Mouse (Mus musculus) limb, embryonic 13.5 days (tissue): ENCODE results near the gene Cfap126. TPM values are rescaled to one million over a fixed set of nuclear protein-coding genes. Genes with fewer than 3 reads are reported as not detected.
"Not testable (repeated sequence)": the region's sequence is repeated elsewhere in the genome, so short reads cannot be mapped to it uniquely, and the experiment has no call there.

ENCODE experiments used
- ATAC-seq: fragments of 200-750 bp; cut with Nextera tagmentation; 2 replicates; pipeline ENCODE4 v1.8.0; 2017; ENCODE audit warnings: low read depth, moderate number of reproducible peaks, moderate TSS enrichment; ENCODE audit not compliant: low FRiP score
- H3K27ac ChIP-seq: fragments of 300-500 bp; sonication (generic); 2 replicates; pipeline ENCODE4 v1.5.1; 2015; ENCODE audit warnings: inconsistent platforms, mild to moderate bottlenecking, moderate library complexity
- H3K27me3 ChIP-seq: fragments of 300-500 bp; sonication (generic); 2 replicates; pipeline ENCODE4 v1.6.1; 2015; ENCODE audit warnings: mild to moderate bottlenecking, inconsistent platforms
- H3K36me3 ChIP-seq: fragments of 300-500 bp; sonication (generic); 2 replicates; pipeline ENCODE4 v1.6.1; 2015; ENCODE audit warnings: inconsistent platforms, mild to moderate bottlenecking, moderate library complexity
- H3K4me1 ChIP-seq: fragments of 300-500 bp; sonication (generic); 2 replicates; pipeline ENCODE4 v1.6.1; 2015; ENCODE audit warnings: inconsistent platforms
- H3K4me2 ChIP-seq: fragments of 300-500 bp; sonication (generic); replicated peaks from 2 replicates; pipeline ENCODE4 v1.6.1; 2015; ENCODE audit warnings: inconsistent platforms, mild to moderate bottlenecking, moderate library complexity
- H3K4me3 ChIP-seq: fragments of 300-500 bp; sonication (generic); 2 replicates; pipeline ENCODE4 v1.5.1; 2015; ENCODE audit warnings: moderate library complexity, mild to moderate bottlenecking, inconsistent platforms
- H3K9ac ChIP-seq: fragments of 300-500 bp; sonication (generic); 2 replicates; pipeline ENCODE4 v1.6.1; 2015; ENCODE audit warnings: mild to moderate bottlenecking, inconsistent platforms
- H3K9me3 ChIP-seq: fragments of 300-500 bp; sonication (generic); 2 replicates; pipeline ENCODE4 v1.6.1; 2016; ENCODE audit warnings: inconsistent platforms
- WGBS: fragments of 180-500 bp; shearing (Covaris S2); methylation state at CpG from one replicate; pipeline ENCODE4 v1.1.7; 2015; 5-methylcytosine and 5-hydroxymethylcytosine counted together
- polyA plus RNA-seq: library from polyadenylated mRNA; unstranded; fragments of >200 nt; fragmentation: Nextera tagmentation; extraction: Ambion mirVana; gene quantifications from 2 replicates; pipeline ENCODE4 v1.2.1, GENCODE M21; 2015

Cfap126 gene
- polyA plus RNA-seq: 0.86 and 1.5 TPM in 2 replicates

DNA sequence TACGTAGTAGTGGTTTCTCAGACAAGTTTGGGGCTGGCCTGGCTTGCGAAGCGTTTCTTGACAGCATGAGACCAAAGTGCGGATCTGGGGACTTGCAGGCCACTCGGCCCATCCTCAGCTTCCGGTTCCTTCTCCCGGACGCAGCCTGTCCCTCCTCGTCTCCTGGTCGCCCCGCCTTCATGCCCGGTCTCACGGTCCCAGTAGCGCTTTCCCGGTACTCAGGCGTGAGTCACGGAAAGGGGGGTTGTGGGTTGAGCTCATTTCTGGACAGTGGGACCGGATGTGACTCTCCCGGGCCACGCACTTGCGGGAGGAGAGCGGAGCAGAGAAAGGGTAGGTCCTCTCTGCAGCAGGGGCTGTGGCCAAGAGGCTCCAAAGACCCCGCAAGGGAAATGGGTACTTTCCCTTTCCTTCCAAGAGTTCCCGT is at the start of gene Cfap126:
TSS of gene Cfap126 (plus strand) at position 46 of the 427 bp plus-strand sequence.
- peak within 1 kb of the TSS; percentile 77 for H3K9ac ChIP-seq
- H3K27me3 ChIP-seq: no peaks in the 10 kb centered on the region
- ATAC-seq: no peak
- H3K4me1 ChIP-seq: peaks cover 9% of the 10 kb centered on the region
- 1% methylated on average over 24 of the region's 24 CpGs for WGBS
- H3K27ac ChIP-seq: peak within 1 kb of the TSS; percentile 56; the same call in 1 of the 2 replicates
- no peaks in the 10 kb centered on the region for H3K36me3 ChIP-seq
- peak within 1 kb of the TSS; percentile 69 for H3K4me2 ChIP-seq
- peak within 1 kb of the TSS; percentile 52 for H3K4me3 ChIP-seq
- H3K9me3 ChIP-seq: no peaks in the 10 kb centered on the region

DNA sequence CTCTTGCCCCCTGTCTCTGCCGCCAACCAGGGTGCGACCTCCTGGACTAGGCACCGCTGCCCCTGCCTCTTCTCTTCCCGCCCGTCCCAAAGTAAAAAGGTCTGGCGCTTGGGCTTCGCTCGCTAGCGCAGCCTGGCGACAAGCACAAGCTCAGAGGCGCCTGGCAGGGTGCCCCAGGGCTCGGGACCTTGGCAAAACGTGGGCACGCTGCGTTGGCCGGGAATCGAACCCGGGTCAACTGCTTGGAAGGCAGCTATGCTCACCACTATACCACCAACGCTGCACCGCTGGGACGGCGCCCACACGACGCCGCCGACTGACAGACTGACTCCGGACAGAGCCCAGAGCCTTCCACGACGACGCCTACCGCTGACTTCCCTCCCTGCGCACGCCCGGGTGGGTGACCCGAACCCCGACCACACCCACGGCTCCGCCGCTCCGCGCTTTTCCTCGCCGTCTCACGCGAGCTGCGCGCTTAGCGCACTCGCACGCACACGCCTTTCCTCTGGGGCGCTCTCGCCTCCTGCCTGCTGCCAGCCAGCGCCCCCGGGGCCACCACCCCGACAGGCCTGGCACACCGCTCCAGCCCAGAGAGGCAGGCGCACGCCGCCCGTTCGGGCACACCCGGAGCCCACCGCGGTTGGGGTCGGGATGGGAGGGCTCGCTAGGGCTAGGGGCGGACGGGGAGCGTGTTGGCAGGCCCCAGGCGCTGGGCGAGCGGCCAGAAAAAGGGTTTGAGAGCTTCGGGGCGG is 49.1 kb upstream of the Cfap126 start, which contains the start of gene Fcgr3:
TSS of gene Fcgr3 (minus strand) at position 445 of the 752 bp plus-strand sequence.
- not testable (repeated sequence) for H3K9me3 ChIP-seq, H3K36me3 ChIP-seq, H3K27ac ChIP-seq, H3K4me1 ChIP-seq
- WGBS: 1% methylated on average over 44 of the region's 75 CpGs
- Histone ChIP-seq H3K9ac (peak within 1 kb of the TSS; percentile 21; the same call in 1 of the 2 replicates), H3K4me2 (peak within 1 kb of the TSS; percentile 57), H3K4me3 (peak within 1 kb of the TSS; percentile 42), H3K27me3 (peaks cover 56% of the 10 kb centered on the region)
- ATAC-seq: peak; percentile 45

DNA sequence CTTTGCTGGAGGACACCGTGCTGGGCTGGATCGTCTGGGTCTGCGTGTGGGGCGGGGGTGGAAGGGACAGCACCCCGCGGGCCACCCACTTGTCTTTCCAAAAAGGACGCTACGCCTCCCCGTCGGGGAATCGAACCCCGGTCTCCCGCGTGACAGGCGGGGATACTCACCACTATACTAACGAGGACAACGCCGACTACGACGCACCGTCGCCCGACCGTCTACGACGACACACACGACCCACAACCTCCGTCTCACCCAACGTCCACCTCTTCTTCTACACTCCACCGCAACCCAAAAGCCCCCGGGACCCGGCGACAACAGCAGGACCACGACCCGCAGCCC is 48.5 kb upstream of the Cfap126 start:
- H3K4me3 ChIP-seq: peak overlapping the region; percentile 39
- not testable (repeated sequence) for H3K27ac ChIP-seq, H3K4me1 ChIP-seq, H3K9me3 ChIP-seq, H3K9ac ChIP-seq, H3K36me3 ChIP-seq
- peaks cover 60% of the 10 kb centered on the region for H3K27me3 ChIP-seq
- peak overlapping the region; percentile 57 for H3K4me2 ChIP-seq
- under 1% methylated on average over 26 of the region's 35 CpGs for WGBS
- ATAC-seq: peak; percentile 26

DNA sequence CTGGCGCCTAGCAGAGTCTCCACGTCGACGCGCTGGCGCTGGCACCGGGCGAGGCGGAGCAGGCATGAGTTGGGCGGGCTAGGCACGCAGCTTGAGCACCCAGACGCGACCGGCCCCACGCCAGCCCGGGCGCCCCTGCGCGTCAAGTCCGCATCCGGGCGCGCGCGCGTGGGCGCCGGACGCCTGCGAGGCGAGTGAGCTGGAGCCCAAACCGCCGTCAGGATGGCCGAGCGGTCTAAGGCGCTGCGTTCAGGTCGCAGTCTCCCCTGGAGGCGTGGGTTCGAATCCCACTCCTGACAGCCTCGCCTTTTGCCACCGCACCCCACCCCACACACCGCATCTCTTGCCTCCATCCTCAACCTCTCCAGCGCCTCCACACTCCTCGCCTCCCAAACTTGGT is 48.0 kb upstream of the Cfap126 start:
- not testable (repeated sequence) for H3K27ac ChIP-seq, H3K9ac ChIP-seq, H3K36me3 ChIP-seq, H3K4me1 ChIP-seq, H3K9me3 ChIP-seq
- Histone ChIP-seq H3K4me2 (peak overlapping the region; percentile 52), H3K27me3 (peaks cover 58% of the 10 kb centered on the region), H3K4me3 (peak overlapping the region; percentile 37)
- ATAC-seq: peak; percentile 9; the same call in 1 of the 2 replicates
- WGBS: 5% methylated on average over 31 of the region's 45 CpGs

DNA sequence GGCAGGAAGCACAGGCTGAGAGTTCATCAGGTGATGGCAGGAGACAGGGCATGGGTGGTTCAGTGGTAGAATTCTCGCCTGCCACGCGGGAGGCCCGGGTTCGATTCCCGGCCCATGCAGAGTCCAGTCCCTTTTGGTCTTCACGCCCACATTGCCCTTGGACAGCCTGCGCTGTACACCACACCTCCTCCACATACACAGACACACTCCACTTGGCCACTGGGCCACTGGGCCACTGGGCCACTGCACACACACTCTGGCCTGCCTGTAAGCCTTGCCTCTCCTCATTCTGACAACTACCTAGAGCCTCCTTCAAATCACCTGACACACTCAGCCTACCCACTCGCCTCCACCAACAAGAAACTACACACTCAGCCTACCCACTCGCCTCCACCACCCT is 47.1 kb upstream of the Cfap126 start:
- not testable (repeated sequence) for H3K27ac ChIP-seq, H3K4me3 ChIP-seq, H3K9me3 ChIP-seq, H3K4me2 ChIP-seq, H3K36me3 ChIP-seq, H3K9ac ChIP-seq, H3K4me1 ChIP-seq
- H3K27me3 ChIP-seq: peaks cover 58% of the 10 kb centered on the region
- WGBS: 23% methylated on average over 3 of the region's 10 CpGs
- peak; percentile 7; the same call in 1 of the 2 replicates for ATAC-seq

DNA sequence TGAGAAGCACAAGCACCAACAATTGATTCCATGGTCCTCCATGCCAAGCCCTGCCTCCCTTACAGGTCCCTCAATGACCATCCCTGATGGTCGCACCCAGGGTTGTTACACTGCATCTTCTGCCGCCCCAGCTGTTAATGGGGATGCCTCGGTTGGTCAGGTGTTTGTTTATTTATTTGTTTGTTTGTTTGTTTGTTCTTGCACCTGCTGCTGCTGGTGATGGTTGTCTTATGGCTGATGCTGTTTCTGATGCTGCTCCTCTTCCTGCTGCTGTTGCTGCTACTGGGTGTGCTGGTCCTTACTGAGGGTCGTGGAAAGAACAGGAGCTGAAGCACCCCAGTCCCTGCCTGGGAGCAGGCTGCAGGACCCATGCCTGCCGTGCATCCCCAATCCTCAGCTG is 45.8 kb upstream of the Cfap126 start:
- ATAC-seq, H3K9me3 ChIP-seq, H3K4me1 ChIP-seq, H3K27ac ChIP-seq, H3K36me3 ChIP-seq, H3K9ac ChIP-seq, H3K4me3 ChIP-seq, H3K4me2 ChIP-seq: not testable (repeated sequence)
- WGBS: 43% methylated on average over 5 of the region's 5 CpGs
- peaks cover 50% of the 10 kb centered on the region for H3K27me3 ChIP-seq

DNA sequence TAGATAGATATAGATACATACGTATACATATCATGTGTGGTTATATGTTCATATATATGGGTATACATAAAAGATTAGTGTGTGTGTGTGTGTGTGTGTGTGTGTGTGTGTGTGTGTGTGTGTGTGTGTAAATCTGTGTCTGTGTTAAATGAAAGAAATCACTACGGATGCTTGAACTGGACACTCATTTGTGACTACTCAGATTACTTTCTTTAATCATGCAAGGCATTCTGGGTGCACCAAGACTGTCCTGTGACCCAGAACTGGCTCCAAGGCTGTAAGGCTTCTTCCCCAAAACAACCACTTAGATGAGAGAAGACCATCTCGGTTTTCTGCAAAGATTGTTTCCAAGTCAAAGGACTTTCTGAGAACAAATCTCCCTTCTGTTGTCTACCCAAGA is 44.2 kb upstream of the Cfap126 start:
- ATAC-seq: not testable (repeated sequence)

DNA sequence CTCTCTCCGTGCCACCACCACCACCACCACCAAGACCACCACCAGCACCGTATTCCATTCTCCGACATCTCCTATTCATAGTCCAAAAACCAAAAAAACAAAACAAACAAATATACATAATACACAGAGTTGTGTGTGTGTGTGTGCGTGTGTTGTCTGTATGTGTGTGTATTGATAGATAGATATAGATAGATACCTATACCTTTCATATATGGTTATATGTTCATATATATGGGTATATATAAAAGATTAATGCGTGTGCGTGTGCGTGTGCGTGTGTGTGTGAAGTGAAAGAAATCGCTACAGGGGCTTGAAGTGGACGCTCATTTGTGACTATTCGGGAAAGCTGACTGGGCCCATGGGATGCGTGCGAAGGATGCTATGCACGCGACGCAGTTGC is 42.8 kb upstream of the Cfap126 start:
- not testable (repeated sequence) for H3K36me3 ChIP-seq, H3K4me2 ChIP-seq, H3K4me1 ChIP-seq, H3K9ac ChIP-seq, ATAC-seq, H3K9me3 ChIP-seq, H3K27ac ChIP-seq
- 17% methylated on average over 16 of the region's 16 CpGs for WGBS
- H3K4me3 ChIP-seq: peak overlapping the region; percentile 20; the same call in 1 of the 2 replicates
- H3K27me3 ChIP-seq: peaks cover 38% of the 10 kb centered on the region

More for the DNA sequence above, 44.2 kb upstream of the Cfap126 start:
- not testable (repeated sequence) for H3K4me1 ChIP-seq, H3K4me2 ChIP-seq, H3K36me3 ChIP-seq, H3K9ac ChIP-seq, H3K9me3 ChIP-seq, H3K27ac ChIP-seq, H3K4me3 ChIP-seq
- peaks cover 46% of the 10 kb centered on the region for H3K27me3 ChIP-seq
- 64% methylated on average over 3 of the region's 3 CpGs for WGBS

DNA sequence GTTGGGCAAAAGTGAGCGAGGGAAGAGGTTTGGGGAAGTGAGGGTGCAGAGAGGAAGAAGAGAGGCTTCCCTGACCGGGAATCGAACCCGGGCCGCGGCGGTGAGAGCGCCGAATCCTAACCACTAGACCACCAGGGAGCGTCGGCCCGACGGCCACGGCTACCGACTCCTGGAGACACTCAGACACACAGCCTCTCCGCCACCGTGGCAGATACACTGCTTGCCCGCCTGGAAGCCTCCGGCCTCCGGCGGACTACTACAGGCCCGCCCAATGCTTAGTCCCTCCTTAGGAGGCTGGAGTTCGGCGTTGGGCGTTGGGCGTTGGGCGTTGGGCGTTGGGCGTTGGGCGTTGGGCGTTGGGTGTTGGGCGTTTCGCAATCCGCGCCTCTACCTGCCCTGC is 42.0 kb upstream of the Cfap126 start:
- not testable (repeated sequence) for H3K4me3 ChIP-seq, H3K4me1 ChIP-seq, H3K27ac ChIP-seq, H3K9me3 ChIP-seq, H3K36me3 ChIP-seq, H3K9ac ChIP-seq
- WGBS: no CpG with 5 or more reads among the region's 35 CpGs
- ATAC-seq: peak; percentile 18
- peak overlapping the region; percentile 25; the same call in 1 of the 2 replicates for H3K4me2 ChIP-seq
- H3K27me3 ChIP-seq: peaks cover 34% of the 10 kb centered on the region

DNA sequence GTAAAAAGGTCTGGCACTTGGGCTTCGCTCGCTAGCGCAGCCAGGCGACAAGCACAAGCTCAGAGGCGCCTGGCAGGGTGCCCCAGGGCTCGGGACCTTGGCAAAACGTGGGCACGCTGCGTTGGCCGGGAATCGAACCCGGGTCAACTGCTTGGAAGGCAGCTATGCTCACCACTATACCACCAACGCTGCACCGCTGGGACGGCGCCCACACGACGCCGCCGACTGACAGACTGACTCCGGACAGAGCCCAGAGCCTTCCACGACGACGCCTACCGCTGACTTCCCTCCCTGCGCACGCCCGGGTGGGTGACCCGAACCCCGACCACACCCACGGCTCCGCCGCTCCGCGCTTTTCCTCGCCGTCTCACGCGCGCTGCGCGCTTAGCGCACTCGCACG is 41.5 kb upstream of the Cfap126 start:
- H3K4me1 ChIP-seq, H3K9ac ChIP-seq, H3K9me3 ChIP-seq, H3K4me3 ChIP-seq, H3K36me3 ChIP-seq, H3K27ac ChIP-seq, H3K4me2 ChIP-seq: not testable (repeated sequence)
- ATAC-seq: peak; percentile 10
- WGBS: no CpG with 5 or more reads among the region's 45 CpGs
- H3K27me3 ChIP-seq: peaks cover 37% of the 10 kb centered on the region

DNA sequence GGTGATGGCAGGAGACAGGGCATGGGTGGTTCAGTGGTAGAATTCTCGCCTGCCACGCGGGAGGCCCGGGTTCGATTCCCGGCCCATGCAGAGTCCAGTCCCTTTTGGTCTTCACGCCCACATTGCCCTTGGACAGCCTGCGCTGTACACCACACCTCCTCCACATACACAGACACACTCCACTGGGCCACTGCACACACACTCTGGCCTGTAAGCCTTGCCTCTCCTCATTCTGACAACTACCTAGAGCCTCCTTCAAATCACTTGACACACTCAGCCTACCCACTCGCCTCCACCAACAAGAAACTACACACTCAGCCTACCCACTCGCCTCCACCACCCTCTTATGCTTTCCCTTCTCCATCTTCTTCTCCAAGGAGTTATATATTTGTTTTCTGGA is 39.4 kb upstream of the Cfap126 start:
- not testable (repeated sequence) for H3K4me2 ChIP-seq, H3K9me3 ChIP-seq, H3K27ac ChIP-seq, H3K4me1 ChIP-seq, H3K9ac ChIP-seq, H3K4me3 ChIP-seq, H3K36me3 ChIP-seq, ATAC-seq
- 29% methylated on average over 6 of the region's 10 CpGs for WGBS
- H3K27me3 ChIP-seq: peaks cover 46% of the 10 kb centered on the region

DNA sequence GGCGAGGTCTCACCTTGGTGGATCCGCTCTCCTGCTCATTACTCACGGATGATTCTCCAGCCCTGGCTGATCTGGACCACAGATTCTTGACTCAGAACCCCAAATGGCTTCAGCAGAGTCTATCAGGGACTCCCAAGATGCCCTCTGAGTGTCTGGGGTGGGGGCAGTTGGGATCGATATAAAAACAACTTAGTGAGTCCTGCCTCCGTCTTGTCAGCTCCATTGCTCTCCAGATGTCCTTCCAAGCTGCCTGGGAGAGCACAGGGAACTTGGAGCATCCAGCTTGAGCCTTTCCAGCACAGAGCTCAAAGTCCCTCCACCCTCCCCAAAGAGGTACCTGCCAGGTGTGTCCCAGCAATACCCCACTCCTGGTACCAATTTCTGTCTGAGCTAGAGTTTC is 37.5 kb upstream of the Cfap126 start:
- not testable (repeated sequence) for H3K9me3 ChIP-seq, ATAC-seq, H3K9ac ChIP-seq, H3K36me3 ChIP-seq, H3K27ac ChIP-seq, H3K4me1 ChIP-seq, H3K4me2 ChIP-seq, H3K4me3 ChIP-seq
- WGBS: 63% methylated on average over 5 of the region's 5 CpGs
- peaks cover 33% of the 10 kb centered on the region for H3K27me3 ChIP-seq

DNA sequence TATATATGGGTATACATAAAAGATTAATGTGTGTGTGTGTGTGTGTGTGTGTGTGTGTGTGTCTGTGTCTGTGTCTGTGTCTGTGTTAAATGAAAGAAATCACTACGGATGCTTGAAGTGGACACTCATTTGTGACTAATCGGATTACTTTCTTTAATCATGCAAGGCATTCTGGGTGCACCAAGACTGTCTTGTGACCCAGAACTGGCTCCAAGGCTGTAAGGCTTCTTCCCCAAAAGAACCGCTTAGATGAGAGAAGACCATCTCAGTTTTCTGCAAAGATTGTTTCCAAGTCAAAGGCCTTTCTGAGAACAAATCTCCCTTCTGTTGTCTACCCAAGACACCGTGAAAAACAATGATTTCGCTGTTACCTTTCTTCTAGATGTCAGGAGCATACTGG is 36.5 kb upstream of the Cfap126 start:
- not testable (repeated sequence) for H3K4me2 ChIP-seq, H3K9me3 ChIP-seq, H3K9ac ChIP-seq, H3K4me1 ChIP-seq, H3K27ac ChIP-seq, ATAC-seq, H3K36me3 ChIP-seq
- WGBS: 40% methylated on average over 5 of the region's 5 CpGs
- Histone ChIP-seq H3K27me3 (peaks cover 41% of the 10 kb centered on the region), H3K4me3 (0 out of 2 replicates have a peak overlapping the region, but pooled peaks have one; percentile 9)
